Mouse (Mus musculus): ENCODE measurements at regions not wholly inside any gene's neighbourhood (a gene's known extent, or its start where the extent isn't known, plus 50 kb on each side); places are given as distances from the start of the nearest gene placed in this dataset.

DNA sequence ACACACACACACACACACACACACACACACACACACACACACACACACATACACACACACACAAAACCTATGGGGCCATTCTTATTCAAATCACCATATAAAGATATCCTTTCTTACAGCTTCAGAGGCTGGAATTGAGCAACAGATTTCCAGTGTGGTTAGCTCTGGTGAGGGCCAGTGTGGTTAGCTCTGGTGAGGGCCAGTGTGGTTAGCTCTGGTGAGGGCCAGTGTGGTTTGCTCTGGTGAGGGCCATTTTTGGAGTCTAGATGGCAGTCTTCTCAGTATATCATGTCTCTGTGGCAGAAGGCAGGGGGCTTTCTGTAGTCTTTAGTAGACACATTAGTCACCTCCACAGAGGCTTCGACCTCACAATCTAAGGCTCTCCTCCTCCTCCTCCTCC lies 191.5 kb upstream of the 9630041A04Rik start:
- no peak for DNase-seq (ENCODE audit: low read depth, low spot score)

DNA sequence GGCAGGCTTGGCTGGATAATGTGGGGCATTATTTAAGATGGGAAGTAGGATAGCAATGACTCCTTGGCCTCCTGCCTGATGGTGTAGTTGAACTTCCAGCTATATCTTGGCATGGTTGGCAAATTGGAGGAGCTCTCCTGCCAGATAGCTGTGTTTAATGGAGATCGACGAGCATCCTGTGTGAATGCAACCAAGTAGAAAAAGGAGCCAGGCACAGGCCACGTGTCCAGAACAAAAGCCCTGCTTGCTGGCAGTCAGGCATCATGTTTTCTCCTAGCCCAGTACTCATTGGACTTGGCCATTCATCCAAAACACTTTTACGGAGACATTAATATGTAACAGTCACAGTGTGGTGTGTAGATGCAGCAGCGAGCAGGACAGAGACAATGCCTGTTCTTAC lies 211.8 kb upstream of the 9630041A04Rik start:
- DNase-seq (ENCODE audit: low read depth, low spot score) = no peak

DNA sequence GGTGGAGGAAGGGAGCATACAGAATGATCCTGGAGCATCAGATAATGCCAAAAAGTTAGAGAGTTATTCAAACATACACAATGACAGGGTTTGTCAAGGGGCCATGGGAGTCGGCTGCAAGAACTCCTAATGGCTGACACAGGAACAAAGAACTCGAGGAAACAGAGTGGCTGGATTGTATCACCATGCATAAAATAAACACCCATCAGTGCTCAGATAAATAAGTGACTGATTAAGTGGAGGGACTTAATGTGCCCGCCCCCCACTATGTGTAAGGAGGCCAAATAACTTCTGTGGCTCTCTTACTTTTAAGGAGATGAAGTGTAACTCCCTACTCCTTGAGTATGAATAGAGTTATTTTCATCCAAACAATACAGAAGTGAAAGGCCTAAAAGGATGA lies 220.1 kb upstream of the 9630041A04Rik start:
- no peak for DNase-seq (ENCODE audit: low read depth, low spot score)

DNA sequence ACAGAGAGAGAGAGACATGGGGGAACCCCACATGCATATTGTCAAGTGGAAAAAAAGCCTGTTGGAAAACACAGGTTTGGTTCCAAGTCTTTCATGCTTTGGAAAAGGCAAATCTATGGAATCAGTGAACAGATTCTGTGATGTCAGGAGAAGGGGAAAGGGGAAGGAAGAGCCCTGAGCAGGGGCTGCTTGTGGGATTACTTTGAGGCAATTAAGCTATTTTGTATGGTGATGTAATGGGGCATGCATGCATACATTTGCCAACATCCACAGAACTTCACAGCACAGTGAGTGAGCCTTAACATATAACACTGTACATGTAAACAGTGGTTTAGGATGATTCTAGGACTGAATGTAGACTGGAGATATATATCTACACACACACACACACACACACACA lies 221.0 kb upstream of the 9630041A04Rik start:
- no peak for DNase-seq (ENCODE audit: low read depth, low spot score)

DNA sequence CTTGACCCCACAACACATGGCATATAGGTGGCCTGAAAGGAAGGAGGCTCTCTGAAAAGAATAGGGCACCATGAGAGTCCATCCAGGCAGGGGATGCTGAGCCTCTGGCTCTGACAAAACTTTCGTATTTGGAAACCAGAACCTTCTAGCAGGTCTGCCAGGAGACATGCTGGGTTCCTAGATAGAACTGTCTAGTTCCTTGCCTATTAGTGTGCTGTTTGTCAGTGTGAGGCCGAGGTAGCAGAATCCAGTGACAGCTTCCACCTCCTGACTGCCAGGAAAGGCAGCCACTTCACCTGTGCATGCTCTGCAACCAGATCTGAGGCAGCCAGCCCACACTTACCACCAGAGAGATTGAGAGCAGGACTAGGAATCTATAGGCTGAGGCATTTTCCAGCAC lies 245.4 kb upstream of the 9630041A04Rik start:
- no peak for DNase-seq (ENCODE audit: low read depth, low spot score)

DNA sequence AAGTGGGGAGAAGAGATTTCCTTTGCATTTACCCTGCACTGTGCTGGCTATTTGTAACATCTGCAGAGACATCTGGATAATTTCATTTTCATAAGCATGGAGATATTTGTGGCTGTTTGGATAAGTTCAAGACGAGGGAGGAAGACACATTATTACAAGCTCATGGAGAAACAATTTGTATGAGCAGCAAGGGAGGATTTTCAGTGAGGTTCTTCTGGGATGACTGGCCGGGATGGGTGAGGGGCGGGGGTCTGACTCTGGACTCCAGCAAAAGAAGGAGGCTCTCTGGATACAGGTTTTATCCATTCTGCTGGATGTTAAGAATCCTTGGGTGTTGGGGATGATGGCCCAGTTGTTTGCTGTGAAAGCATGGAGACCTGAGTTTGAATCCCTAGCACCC lies 246.5 kb upstream of the 9630041A04Rik start:
- DNase-seq (ENCODE audit: low read depth, low spot score) = no peak

DNA sequence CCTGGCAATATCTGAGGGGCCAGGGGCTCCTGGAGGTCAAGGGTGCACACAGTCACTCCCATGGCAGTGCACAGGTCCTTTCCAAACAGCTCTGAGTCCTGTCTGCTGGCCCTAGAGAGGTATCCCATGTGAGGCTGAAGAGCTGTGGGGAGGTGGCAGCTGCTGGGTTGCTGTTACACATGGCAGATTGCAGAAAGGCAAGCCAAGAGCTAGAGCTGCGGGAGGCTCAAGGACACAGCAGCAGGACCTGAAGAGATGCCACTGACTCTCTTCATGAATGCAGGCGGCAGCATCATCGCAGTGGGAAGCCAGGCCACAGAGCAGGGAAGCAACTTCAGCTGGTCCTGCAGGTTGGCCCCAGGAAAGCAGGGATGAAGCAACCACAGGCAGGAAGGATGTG lies 247.7 kb upstream of the 9630041A04Rik start:
- no peak for DNase-seq (ENCODE audit: low read depth, low spot score)

DNA sequence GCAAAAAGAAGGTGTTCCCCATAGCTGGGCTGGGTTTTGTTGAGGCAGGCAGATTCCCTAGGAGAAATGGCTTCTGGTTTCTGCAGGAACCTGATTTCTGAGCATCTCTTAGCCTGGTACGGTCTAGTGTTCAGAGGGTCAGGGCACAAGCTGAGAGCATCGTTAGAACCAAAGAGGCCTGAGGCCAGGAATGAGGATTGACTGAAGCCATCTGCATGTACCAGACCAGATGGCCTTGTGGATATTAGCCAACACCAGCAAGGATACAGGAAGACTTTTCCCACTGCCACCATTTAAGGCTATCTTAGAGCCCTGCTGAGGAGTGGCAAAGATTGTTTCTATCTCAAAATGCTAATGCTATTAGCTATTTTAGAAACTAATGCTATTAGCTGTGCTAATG lies 248.2 kb upstream of the 9630041A04Rik start:
- no peak for DNase-seq (ENCODE audit: low read depth, low spot score)

DNA sequence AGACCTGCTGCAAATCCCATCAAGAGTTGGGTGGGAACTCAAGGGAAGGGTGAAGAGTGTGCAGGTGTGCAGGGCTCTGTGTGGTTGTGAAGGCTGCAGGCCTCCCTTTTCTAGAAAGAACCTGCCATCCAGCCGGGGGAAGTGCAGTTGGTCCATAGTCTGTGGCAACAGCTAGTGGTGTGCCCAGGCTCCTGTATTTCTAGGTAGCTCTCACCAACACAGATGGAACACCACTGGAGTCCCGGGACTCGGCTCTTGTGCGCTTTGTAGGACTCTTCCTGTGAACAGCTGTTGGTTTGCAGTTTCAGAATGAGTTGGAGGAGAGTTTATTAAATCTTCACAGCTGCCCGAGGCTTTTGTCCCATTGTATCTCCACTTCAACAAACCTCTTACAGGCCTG lies 248.7 kb upstream of the 9630041A04Rik start:
- no peak for DNase-seq (ENCODE audit: low read depth, low spot score)

DNA sequence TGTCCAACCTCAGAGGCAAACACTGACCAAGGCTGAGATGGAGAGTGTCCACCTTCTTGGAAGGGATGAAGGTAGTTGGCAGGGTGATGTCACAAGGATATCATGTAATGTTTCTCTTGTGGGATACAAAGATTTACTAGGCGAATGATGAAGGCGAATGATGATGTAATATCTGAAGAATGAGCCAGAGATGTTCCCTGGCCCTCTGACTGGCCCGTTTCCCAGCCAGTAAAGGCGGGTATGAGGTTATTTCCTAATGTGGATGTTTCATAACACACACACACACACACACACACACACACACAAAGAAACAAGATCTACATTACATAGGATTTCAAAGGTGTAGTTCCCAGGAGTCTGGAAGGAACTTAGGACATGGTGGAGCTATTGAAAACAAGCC lies 249.1 kb upstream of the 9630041A04Rik start:
- no peak for DNase-seq (ENCODE audit: low read depth, low spot score)

DNA sequence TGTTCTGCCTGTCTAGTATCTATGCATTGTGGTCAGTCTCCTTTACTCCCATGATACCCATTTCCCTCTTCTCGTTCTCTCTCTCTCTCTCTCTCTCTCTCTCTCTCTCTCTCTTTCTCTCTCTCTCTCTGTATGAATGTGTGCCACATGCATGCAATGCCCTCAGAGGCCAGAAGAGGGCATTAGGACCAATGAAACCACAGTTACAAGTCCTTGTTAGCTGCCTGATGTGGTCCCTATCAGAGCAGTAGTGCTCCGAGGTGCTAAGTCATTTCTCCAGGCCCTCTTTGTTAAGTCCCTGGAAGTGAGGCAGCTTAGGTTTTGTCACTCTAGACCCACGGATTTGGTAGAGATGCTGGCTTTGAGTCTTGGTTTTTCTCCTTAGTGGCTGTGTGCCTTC lies 250.2 kb upstream of the 9630041A04Rik start:
- peak; percentile 5 for DNase-seq (ENCODE audit: low read depth, low spot score)

DNA sequence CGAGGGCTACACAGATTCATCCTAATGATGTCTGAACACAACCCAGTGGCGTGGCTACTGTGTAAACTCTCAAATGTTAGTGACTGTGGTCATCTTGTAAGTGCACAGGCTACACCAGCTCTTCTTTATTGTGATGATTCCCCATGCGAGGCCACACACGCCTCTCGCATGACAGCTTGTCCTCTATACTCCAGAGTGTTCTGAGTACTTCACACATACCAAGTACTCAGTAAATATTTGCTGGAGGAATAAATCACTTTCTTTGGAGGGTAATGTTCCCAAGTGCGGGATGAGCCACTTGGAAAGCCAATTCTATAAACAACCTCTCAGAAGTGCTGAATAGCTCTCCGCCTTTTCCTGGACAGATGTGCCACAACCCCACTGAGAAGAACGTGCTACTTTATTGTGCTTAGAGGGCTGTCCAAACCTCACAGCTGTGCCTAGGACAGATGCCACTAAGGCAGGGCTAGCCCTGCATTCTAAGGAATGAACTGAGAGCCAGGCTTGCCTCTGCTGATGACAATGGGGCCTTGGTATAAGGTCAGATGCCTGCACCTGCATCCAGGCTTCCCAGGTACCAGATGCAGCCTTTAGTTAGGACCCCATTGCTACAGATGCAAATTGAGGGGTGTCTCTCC lies 250.7 kb upstream of the 9630041A04Rik start:
- no peak for DNase-seq (ENCODE audit: low read depth, low spot score)

DNA sequence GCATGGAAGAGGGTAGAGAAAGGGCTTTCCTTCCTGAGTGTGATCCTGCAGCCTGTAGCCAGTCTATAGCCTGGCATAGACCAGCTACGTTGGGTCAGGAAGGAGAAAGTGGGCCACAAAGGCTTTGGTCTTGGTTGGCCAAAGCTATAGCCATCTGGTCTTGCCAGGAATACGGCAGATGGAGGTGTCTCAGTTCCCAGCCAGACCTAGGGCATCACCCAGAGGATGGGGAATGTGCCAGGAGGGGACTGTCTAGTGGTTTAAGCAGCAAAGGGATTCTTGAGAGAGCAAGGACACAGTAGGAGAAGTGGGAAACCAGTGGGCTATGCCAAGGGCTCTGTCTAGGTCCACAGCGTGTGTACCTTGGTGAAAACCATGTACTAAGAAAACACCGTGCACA lies 251.3 kb upstream of the 9630041A04Rik start:
- DNase-seq (ENCODE audit: low read depth, low spot score) = no peak

DNA sequence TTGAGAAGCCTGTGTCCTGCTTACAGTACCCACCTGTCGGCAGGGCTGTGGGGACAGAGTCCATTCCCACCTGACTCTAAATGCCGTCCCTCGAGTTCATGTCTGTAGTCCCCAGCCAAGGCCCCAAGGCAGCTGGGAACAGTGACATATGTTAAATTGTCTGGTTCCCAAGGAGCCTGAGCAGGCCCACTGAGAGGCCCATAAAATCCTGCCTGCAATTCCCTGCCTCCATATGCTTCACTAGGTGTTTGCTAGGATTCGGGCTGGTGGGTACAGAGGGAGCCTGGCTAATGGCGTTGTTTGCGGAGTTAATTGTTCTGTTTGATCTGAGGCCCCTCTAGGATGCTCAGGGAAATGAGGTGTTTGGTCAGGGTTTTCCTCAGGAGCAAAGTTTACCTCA lies 258.8 kb upstream of the 9630041A04Rik start:
- DNase-seq (ENCODE audit: low read depth, low spot score) = no peak

DNA sequence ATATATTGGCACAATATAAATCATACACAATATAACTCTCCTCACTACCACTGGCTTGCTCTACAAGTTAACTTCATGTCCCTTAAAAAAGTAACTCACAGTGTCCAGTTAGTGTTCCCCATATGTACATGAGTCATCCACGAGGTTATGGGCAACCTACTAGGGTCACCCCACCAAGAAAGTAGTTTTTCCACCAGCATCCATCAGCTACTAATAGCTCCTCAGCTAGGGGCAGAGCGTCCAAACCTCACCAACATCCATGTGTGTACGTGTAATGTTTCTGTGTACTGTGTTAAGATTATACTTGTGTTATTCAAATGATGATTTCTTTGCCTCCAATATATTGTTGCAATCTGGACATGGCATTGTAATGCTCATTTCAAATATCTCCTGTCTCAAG lies 264.7 kb upstream of the 9630041A04Rik start:
- DNase-seq (ENCODE audit: low read depth, low spot score) = no peak

DNA sequence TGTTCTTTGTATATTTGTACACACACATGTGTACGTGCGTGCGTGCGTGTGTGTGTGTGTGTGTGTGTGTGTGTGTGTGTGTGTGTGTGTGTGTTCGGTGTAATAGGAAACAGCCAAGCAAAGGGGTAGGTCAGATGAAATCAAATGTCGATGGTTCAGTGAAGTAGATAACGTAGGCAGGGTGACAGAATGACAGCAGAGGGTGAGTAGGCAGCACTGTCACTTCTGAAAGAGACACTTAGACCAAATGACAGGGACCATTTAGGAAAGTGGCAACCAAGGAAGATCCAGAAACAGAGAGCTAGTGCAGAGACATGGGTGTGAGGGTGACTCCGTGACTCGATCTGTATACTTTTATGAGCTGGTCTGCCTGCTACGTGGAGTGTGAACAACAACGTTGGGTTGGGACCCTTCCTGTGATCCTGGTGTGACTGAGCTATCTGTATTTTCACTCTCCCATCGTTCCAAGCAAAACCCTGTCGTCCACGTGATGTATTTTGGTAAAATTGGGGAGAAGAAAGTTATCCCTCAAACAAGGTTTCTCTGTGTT lies 266.5 kb upstream of the 9630041A04Rik start:
- no peak for DNase-seq (ENCODE audit: low read depth, low spot score)

DNA sequence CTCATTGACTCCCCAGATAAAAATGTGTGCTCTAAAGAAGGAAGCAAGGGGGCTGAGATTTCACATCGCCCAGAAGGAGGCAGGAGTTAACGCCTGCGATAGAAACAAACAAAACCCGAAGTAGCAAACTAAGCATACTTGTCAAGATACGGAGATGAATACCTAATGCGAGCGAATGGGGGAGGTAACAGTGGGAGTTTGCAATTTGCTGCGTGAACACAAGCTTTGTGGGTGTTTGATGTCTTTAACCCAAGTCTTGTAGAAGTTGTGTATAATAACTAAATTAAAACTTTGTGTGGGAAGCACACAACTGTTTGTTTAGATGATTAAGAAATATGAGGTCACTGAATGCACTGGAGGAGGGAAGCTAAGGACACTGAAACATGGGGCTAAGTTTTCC lies 269.0 kb upstream of the 9630041A04Rik start:
- DNase-seq (ENCODE audit: low read depth, low spot score) = no peak

DNA sequence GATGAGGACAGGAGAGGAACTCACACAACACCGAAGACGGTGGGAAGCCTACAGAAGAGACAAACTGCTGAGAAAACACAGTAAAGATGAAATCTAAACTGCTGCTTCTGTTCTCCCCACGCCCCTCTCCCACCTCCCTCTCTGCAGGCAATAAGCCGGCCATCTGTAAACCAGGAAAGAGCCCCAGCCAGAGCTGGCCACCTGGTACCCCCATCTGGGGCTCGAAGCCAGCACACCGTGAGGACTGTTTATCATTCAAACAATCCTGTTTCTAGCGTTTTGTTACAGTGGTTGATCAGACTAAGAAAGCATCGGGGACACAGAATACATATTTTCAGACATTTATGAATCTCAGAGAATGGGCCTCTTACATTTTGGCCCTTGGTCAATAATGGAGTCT lies 270.0 kb upstream of the 9630041A04Rik start:
- DNase-seq (ENCODE audit: low read depth, low spot score) = no peak

DNA sequence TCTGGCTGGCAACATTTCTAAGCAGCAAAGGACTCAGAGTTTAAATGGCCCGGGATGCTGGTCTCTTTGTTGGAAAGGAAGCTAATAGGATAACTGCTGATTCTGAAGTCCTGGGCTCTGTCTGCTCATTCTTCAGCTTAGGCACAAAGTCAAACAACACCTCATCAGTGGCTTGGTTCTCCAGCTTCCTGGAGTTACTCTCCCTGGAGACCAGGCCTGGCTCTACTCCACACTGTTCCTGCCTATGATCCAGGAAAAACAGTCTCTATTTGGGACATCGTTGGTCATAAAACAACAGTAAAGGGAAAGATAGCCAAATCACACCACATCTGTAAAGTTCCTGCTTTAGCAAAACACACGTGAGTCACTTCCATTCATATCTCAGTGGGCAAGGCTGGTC lies 271.3 kb upstream of the 9630041A04Rik start:
- no peak for DNase-seq (ENCODE audit: low read depth, low spot score)

DNA sequence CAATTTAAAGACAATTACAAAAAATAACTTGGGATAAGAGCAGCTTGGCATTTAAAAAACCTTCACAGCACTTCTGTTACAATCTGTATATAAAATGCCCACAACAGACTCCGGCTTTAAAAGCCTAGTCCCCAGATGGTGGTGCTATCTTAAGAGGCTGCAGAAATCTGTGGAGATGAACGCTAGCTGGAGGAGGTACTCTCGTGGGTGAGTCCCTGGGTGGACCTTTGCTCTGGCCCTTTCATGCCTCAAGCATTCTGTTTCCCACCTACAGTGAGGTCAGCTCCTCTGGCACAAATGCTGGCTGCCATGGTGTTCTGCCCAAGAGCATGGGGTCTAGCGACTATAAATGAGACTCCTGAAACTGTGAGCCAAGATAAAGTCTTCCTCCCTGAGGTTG lies 280.6 kb upstream of the 9630041A04Rik start:
- DNase-seq (ENCODE audit: low read depth, low spot score) = no peak

DNA sequence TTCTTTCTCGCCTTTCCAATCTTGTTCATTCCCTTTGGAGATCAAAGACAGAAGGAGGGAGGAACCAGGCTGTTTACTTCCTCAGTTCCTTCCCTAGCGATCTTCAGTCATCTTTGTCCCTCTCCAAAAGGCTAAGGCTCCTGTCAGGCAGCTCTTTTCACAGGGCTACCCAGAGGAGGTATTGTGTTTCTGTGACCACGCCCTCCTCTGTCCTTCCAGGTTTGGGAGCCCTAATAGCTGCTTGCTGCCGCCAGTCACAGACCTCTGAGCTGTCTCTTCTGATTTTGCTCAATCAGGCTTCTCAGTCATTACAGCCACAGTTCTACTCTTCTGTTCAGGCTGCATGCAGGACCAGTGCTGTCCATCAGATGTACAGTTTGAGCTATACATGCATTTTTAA lies 290.9 kb upstream of the 9630041A04Rik start:
- DNase-seq (ENCODE audit: low read depth, low spot score) = peak; percentile 3

DNA sequence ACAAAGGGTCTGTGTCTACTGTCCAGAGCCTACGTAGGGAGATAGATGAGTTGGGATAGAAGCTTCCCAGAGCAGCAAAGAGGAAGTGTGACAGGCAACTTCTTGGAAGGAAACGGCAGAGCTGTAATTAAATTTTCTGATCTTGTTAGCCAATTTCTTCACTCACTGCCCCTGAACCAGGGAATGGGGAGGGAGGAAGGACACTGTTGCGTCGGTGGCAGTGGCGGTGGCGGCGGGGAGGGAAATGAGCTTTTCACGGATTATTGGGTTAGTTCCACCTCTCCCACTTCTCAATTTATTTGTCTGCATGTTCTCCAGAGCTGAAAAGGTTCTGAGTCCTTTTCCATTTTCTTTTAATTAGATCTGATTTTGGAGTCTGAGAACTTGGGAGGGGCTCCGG lies 298.4 kb upstream of the 9630041A04Rik start:
- DNase-seq (ENCODE audit: low read depth, low spot score) = no peak

DNA sequence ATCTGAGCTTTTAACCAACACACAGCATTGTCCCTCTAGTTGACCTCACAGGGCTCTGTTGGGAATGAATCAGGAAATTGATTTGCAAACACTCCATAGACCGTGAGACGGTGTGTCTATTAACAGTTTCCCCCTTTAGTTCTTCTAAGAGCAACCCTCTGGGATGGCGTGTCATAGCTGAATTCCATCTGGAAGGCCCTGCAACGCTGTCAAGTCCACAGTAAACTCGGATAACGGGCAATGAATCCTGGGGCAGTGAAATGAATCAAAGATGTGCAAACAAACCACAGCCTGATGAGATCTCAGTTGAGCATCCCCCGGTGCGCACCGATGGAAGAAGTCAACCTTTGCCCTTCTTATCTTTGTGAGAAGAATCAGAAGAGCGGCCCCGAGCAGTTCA lies 302.3 kb upstream of the 9630041A04Rik start:
- DNase-seq (ENCODE audit: low read depth, low spot score) = no peak
